Mouse (Mus musculus): ENCODE data around the gene Tln1.
"Not testable (repeated sequence)": the region's sequence is repeated elsewhere in the genome, so short reads cannot be mapped to it uniquely, and the experiment has no call there.

Gene Tln1

GRCm38 (mm10) chr4:43578376-43579204, 16.1 kb upstream of the Tln1 start, which contains the start of the genes Rgp1 and Gba2:
Gene Rgp1, plus strand, starts transcription at chr4:43578715.
Gene Gba2, minus strand, starts transcription at chr4:43578873.
- peak; percentile 89 for DNase-seq (ENCODE audit: low spot score in 2 of 2)

- peak in 1 of 2 experiments; percentile 14 for DNase-seq (ENCODE audit: low spot score in 2 of 2)
These were observed 14.9 kb upstream of the Tln1 start for GRCm38 (mm10) chr4:43577237-43577881.

DNA sequence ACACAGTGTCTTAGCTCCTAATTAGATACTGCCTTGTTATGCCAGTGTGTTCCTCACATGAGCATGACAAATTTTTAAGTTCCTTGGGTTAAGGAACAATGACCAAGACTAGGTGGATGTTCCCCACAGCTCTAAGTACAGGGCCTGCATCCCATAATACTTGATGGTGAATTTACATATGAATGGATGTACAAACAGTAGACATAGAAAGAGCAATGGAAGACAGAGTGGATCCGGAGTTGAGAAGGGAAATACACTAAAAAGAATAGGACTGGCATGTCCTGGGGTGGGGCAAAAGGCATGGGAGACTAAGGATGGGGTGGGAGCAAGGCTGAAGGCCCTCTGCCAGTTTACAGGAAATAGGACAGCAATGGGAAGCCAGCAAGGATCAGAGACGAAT, 12.9 kb upstream of the Tln1 start:
- DNase-seq (ENCODE audit: low spot score in 2 of 2) = no peak

DNA sequence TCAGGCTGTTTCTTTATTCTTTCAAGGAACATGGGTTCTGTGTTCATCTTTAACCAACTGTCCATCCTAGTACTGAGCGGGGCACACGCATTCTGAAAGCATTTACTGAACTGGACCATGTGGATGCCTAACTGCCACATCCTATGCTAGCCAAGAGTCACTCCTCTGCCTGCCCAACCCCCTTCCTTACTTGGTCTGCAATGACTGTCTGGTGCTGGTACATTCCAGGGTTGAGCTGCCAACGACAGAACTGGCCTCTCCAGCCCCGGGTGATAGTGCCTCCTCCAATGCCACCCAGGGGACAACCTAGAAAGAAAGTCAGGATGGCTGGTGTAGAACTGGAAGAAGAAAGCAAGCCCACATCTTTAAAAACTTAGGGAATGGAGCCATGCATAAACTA, 11.1 kb upstream of the Tln1 start:
- DNase-seq (ENCODE audit: low spot score in 2 of 2) = peak in 1 of 2 experiments; percentile 13

DNA sequence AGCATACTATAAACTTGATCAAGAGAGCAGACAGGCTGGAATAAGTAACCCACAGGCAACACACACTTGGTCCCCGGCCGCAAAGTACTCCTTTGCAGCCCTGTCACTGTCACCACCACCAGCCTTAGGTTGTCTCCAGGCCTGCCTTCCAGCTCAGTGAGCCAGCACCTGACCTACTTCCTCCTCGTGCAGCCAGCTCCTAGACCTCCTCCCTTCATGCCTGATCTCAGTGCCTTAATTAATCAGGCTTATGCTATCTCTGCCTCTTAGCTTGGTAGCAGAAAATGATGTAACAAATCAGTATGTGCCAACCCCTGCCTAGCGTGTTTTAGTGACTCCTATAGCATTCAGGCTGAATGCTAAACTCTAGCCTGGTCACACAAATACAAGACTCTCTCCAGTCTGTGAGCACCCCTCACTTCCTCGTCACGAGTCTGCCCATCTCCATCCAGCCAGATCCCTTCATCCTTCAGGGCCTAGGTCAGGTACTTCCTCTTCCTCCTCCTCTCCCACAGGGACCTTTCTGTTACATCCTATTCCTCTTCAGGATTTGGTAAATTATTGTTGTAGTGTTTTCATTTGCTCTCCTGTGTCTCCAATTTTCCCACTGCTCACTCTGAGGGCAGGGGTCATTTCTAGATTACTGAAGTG, 9.0 kb upstream of the Tln1 start:
- DNase-seq (ENCODE audit: low spot score in 2 of 2) = no peak

DNA sequence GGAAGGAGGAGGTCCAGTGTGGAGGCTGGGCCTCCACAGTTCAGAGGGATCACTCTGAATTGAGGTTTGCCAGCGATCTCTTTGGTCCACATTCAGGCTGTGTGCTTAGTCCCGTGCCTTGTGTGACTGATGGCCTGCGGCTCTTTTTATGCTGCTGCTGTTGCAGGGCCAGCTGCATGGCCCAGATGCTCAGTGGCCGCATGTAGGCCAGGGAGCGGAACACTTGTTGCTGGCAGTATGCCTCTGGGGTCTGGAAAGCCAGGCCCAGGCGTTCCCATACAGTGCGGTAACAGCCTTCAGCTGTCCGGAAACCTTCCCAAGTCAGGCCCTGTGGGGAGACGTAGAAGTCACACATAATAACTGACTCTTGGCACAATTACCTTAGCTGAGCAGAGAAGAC, 4.6 kb upstream of the Tln1 start:
- no peak for DNase-seq (ENCODE audit: low spot score in 2 of 2)

DNA sequence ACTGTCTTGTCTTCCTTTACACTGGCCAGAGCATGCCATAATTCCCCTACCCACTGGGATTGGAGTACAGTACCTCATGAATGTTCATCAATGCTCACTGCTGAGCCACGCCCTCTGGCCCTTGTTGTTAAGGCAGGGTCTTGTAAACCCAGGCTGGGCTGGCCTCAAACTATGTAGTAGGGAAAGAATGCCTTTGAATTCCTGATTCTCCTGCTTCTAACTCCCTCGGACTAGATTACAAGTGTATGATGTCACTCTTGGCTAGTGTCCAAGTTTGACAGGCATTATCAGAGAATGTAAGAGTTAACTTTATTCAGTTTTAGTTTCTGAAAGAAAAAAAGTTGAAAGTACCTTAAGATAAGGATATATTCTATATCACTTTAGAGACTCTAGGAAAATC, 1.7 kb upstream of the Tln1 start:
- no peak for DNase-seq (ENCODE audit: low spot score in 2 of 2)

DNA sequence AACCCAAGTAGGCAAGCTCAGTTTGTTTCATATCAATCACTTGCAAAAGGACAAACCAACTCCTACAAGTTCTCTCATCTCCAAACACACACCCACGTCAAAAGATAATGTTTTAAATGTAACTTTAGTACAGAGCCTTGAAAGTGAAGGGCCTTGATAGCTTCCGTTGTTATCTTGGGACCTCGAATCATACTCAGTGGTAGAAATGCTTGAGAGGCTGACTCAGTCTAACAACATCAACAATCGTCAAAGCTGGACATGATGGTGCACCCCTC, 1.0 kb upstream of the Tln1 start:
- no peak for DNase-seq (ENCODE audit: low spot score in 2 of 2)

DNA sequence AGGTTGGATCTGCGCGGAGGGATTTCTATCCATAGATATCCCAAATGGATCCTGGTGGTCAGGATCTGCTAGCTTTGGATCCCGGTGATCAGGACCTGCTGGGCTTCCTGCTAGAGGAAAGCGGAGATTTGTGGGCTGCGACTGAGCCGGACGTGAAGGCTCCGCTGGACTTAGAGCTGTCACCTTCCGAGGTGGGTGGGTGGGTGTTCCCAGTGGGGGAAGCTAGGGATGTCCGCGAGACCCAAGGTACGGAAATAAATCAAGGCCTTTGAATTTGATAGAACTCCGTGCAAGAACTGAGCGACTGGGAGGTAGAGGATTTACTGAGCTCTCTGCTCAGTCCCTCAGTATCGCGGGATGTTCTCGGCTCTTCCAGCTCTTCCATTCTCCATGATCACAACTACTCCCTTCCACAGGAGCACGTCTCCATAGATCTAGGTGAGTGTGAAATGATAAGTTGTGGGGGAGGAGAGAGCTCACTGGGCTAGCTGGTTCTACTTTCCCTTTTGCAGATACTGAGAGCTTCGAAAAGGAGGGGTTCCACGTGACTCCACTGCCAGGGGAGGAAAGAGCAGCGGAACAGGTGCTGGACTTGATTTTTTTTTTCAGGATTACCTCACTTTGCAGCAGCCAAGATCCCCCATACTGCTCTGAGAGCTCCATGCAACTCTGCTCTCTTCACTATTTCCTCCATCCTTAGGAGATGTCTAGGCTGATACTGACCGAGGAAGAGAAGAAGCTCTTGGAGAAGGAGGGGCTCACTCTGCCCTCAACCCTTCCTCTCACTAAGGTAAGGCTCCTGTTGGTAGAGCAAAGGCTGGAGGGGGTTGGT, 494 bp upstream of the Tln1 start:
- no peak for DNase-seq (ENCODE audit: low spot score in 2 of 2)

DNA sequence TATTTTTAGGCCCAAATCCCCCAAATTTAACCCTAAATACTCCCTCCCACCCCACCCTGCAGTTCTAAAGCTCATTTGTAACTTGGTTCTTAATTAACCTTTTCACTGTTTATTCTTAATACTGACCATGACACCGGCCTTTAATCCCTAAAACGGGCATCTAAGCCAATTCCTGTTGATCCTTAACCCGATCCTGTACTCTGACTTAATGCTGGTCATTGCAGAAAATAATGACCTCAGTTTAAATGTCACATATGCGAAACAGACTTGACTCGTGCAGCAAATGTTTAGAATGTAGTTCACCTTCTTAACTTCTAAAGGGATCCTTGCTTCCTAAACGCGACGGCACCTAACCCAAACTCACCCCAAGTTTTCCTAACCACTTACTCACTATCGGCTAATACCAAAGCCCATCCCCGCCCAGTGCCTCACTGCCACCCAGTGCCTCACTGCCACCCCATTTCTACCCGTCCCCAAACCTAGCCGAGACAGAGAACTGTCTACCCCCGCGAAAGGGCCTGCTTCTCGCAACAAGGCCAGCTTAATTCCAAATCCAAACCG, 975 bp downstream of the Tln1 start:
- DNase-seq (ENCODE audit: low spot score in 2 of 2) = no peak

- DNase-seq (ENCODE audit: low spot score in 2 of 2) = no peak
These were observed 1.5 kb downstream of the Tln1 start for GRCm38 (mm10) chr4:43560976-43561375.

GRCm38 (mm10) chr4:43560243-43560611, 2.3 kb downstream of the Tln1 start:
- peak; percentile 68 to 70 for DNase-seq (ENCODE audit: low spot score in 2 of 2)

GRCm38 (mm10) chr4:43559519-43560242, 2.8 kb downstream of the Tln1 start:
- no peak for DNase-seq (ENCODE audit: low spot score in 2 of 2)

DNA sequence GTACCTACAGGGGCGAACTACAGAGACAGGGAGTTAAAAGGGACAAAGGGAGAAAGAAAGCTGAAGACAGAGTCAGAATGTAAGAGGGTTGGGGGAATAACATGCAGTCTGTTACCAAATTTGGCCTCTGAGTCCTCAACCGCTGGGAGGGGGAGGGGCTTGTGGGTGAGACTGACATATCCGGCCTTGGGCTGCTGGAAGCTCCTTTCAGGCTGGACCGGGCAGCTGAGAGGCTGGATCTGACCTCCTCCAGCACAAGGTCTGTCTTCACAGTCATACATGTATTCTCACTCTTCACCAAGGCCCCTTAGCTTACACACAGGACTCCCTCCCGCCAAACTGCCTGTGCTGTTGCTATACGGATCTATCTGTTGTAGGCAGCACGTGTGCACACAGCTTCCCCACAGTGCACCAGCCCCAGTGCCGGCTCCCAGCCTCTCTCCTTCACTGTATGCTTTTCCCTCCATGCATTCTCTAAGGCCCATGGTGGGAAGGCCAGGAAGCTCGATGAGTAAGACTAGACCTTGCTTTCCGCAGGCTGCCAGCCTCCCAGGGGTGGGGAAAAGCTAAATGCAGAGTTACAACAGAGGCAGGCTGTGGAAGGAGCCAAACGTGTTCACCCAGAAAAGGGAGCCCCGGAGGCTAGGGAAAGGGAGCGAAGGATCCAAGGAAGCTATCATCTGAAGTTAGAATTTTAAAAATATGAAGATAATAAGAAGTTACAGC, 3.7 kb downstream of the Tln1 start:
- peak in 1 of 2 experiments; percentile 62 for DNase-seq (ENCODE audit: low spot score in 2 of 2)

- DNase-seq (ENCODE audit: low spot score in 2 of 2) = no peak
These were observed 4.4 kb downstream of the Tln1 start for GRCm38 (mm10) chr4:43558028-43558630.

- DNase-seq (ENCODE audit: low spot score in 2 of 2) = no peak
These were observed 6.6 kb downstream of the Tln1 start for GRCm38 (mm10) chr4:43555926-43556325.

- DNase-seq (ENCODE audit: low spot score in 2 of 2) = no peak
These were observed 8.6 kb downstream of the Tln1 start for GRCm38 (mm10) chr4:43553891-43554290.

DNA sequence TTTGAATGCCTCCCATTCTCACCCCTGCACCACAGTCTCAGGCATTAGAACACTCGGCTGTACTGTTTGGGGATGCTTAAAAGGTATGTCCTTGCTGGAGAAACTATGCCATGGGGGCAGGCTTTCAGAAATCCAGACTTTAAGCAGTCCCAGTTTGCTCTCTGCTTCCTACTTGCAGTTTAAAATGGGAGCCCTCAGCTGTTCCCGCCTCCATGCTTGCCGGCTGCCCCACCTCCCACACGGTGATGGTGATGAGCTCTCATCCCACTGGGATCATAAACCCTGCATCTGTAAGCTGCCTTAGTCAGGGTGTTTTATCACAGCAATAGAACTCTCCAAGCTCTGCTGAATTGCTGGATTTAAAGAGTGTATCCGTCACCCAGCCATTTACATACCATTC, 10.1 kb downstream of the Tln1 start:
- no peak for DNase-seq (ENCODE audit: low spot score in 2 of 2)

- not testable (repeated sequence) for DNase-seq (ENCODE audit: low spot score in 2 of 2)
These were observed 10.6 kb downstream of the Tln1 start for GRCm38 (mm10) chr4:43551854-43552253.

GRCm38 (mm10) chr4:43549055-43549454, 13.4 kb downstream of the Tln1 start:
- DNase-seq (ENCODE audit: low spot score in 2 of 2) = no peak
